Mouse (Mus musculus): Measurements from ENCODE around the gene Cdcp2.

- no peak for TF ChIP-seq CTCF (IDR thresholded peaks at IDR 0.05; ENCODE audit: control insufficient read depth, insufficient read depth, insufficient replicate concordance, low read depth, low read length)
- TF ChIP-seq POLR2A (IDR thresholded peaks at IDR 0.05; ENCODE audit: control insufficient read depth, low read depth, low read length), result no peak
These were observed 38.2 kb downstream of the Cdcp2 start for GRCm38 (mm10) chr4:107134891-107135290.

Data from testis, adult 2 months (tissue).